Mouse (Mus musculus) liver, embryonic 12.5 days (tissue): ENCODE results near the gene Sh3glb2. TPM values are rescaled to one million over a fixed set of nuclear protein-coding genes. Genes with fewer than 3 reads are reported as not detected.

Experiments used
- ATAC-seq: fragments of 200-750 bp; cut with Nextera tagmentation; 2 replicates; pipeline ENCODE4 v1.8.0; 2017; ENCODE audit warnings: moderate number of reproducible peaks, mild to moderate bottlenecking, moderate library complexity
- H3K27ac ChIP-seq: fragments of 300-500 bp; sonication (generic); 2 replicates; pipeline ENCODE4 v1.5.1; 2016; ENCODE audit warnings: mild to moderate bottlenecking
- H3K27me3 ChIP-seq: fragments of 300-500 bp; sonication (generic); replicated peaks from 2 replicates; pipeline ENCODE4 v1.6.1; 2016; ENCODE audit warnings: mild to moderate bottlenecking, moderate library complexity
- H3K36me3 ChIP-seq: fragments of 300-500 bp; sonication (generic); 2 replicates; pipeline ENCODE4 v1.6.1; 2016; ENCODE audit warnings: mild to moderate bottlenecking, moderate library complexity
- H3K4me1 ChIP-seq: fragments of 300-500 bp; sonication (generic); 2 replicates; pipeline ENCODE4 v1.6.1; 2016
- H3K4me2 ChIP-seq: fragments of 300-500 bp; sonication (generic); 2 replicates; pipeline ENCODE4 v1.6.1; 2016; ENCODE audit warnings: mild to moderate bottlenecking, moderate library complexity
- H3K4me3 ChIP-seq: fragments of 300-500 bp; sonication (generic); 2 replicates; pipeline ENCODE4 v1.5.1; 2016; ENCODE audit warnings: mild to moderate bottlenecking, moderate library complexity
- H3K9ac ChIP-seq: fragments of 300-500 bp; sonication (generic); 2 replicates; pipeline ENCODE4 v1.6.1; 2016; ENCODE audit warnings: mild to moderate bottlenecking, moderate library complexity
- H3K9me3 ChIP-seq: fragments of 300-500 bp; sonication (generic); replicated peaks from 2 replicates; pipeline ENCODE4 v1.6.1; 2016; ENCODE audit warnings: mild to moderate bottlenecking, moderate library complexity
- WGBS: fragments of 180-500 bp; shearing (Covaris S2); methylation state at CpG from one replicate; pipeline ENCODE4 v1.1.7; 2016; ENCODE audit not compliant: insufficient replicate concordance; 5-methylcytosine and 5-hydroxymethylcytosine counted together
- microRNA-seq: library from miRNA; unstranded; fragments of <30 nt; microRNA quantifications from one replicate; pipeline ENCODE4, GENCODE M21; 2017
- polyA plus RNA-seq: library from polyadenylated mRNA; unstranded; fragments of >200 nt; fragmentation: Nextera tagmentation; extraction: Ambion mirVana; gene quantifications from 2 replicates; pipeline ENCODE4 v1.2.1, GENCODE M21; 2016

Gene Sh3glb2
- polyA plus RNA-seq, 1 experiment from 2014 or later = 33.7 TPM

DNA sequence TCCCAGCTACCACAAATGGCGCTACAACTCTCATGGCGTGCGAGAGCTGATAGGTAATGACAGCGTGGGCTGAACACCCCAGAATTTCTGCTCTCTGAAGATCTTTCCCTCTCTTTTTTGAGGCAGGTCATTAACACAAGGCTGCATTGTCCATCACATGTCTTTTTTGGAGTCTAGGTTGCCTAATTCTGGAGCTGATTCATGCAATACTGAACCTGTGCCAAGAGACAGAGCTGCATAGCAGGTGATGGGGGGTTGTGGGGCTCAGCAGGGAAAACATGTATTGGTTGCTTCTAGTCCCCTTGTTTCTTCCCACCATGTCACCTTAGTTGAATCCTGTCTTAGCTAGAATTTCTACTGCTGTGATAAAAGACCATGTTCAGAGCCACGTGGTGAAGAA is 33.8 kb downstream of the Sh3glb2 start:
- WGBS = 89% methylated on average over 5 of the region's 5 CpGs
- Histone ChIP-seq H3K36me3 (peaks cover 98% of the 10 kb centered on the region), H3K4me2 (no peak overlapping the region), H3K27me3 (no peaks in the 10 kb centered on the region), H3K9me3 (no peaks in the 10 kb centered on the region), H3K27ac (no peak overlapping the region), H3K4me1 (no peaks in the 10 kb centered on the region), H3K4me3 (no peak overlapping the region), H3K9ac (no peak overlapping the region)
- no peak for ATAC-seq

DNA sequence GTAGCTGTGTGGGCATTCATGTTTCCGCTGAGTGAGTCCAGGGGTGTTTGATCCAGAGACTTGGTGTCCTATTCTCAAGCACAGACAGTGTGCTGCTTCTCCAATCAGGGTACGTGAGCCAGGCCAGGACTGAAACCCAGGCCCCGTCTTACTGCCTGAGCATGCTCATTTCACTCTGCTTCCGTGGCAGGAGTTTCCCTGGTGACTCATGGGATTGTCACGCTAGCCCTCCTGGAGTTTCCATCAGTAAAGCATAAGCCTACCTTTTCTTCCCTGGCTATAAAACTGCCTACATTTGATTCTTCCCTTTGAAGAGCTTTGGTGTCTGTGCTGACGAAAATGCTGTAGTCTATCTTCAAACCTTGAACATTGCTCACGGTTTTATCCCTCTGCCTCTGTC is 36.0 kb downstream of the Sh3glb2 start:
- Histone ChIP-seq H3K27me3 (no peaks in the 10 kb centered on the region), H3K9ac (no peak overlapping the region), H3K4me1 (no peaks in the 10 kb centered on the region), H3K4me3 (no peak overlapping the region), H3K9me3 (no peaks in the 10 kb centered on the region), H3K4me2 (no peak overlapping the region), H3K27ac (no peak overlapping the region), H3K36me3 (peaks cover 98% of the 10 kb centered on the region)
- no peak for ATAC-seq
- WGBS = 83% methylated on average over 7 of the region's 7 CpGs

DNA sequence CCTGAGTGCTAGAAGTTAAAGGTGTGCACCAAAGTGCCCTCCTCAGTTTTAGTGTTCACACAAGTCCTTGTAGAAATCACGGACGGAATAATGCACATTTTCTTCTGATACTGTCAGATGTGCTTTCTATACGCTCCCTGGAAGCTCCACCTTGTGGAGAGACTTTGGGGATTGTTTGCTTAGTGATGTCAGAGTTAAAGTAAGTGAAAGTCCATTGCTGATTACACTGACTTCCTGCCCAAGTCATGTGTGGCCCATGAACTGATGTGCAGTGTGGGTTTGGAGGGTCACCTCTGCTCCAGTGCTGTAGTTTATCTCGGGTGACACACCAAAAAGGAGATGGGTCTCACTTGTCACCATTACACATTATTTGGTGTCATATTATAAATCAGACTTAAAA is 39.9 kb downstream of the Sh3glb2 start:
- peaks cover 98% of the 10 kb centered on the region for H3K36me3 ChIP-seq
- peak overlapping the region; percentile 70 for H3K27ac ChIP-seq
- no peaks in the 10 kb centered on the region for H3K4me1 ChIP-seq
- no peaks in the 10 kb centered on the region for H3K9me3 ChIP-seq
- no peaks in the 10 kb centered on the region for H3K27me3 ChIP-seq
- no peak overlapping the region for H3K4me3 ChIP-seq
- no peak overlapping the region for H3K9ac ChIP-seq
- WGBS = 77% methylated on average over 4 of the region's 4 CpGs
- H3K4me2 ChIP-seq = no peak overlapping the region
- peak; percentile 55; the same call in 1 of the 2 replicates for ATAC-seq

GRCm38 (mm10) chr2:30316955-30317354 is 42.2 kb downstream of the Sh3glb2 start:
- no peak overlapping the region for H3K9ac ChIP-seq
- H3K27me3 ChIP-seq = no peaks in the 10 kb centered on the region
- no peak overlapping the region for H3K4me2 ChIP-seq
- 89% methylated on average over 5 of the region's 5 CpGs for WGBS
- H3K4me1 ChIP-seq = no peaks in the 10 kb centered on the region
- no peak for ATAC-seq
- no peak overlapping the region for H3K4me3 ChIP-seq
- H3K27ac ChIP-seq = no peak overlapping the region
- H3K36me3 ChIP-seq = peaks cover 98% of the 10 kb centered on the region
- H3K9me3 ChIP-seq = no peaks in the 10 kb centered on the region

DNA sequence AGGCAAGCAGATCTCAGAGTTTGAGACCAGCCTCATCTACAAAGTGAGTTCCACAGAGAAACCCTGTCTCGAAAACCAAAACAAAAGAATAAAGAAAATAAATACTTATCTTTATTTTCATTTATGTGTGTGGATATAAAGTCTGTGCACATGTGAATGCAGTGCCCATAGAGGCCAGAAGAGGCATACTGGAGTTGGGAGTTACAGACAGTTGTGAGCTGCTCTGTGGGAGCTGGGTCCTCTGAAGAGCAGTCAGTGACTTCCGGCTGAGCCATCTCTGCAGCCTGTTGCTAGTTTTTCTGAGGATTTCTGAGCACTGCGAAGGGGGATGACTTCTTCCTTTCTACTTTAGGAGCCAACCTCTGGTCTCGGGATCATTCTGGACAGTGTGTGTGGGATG is 43.0 kb downstream of the Sh3glb2 start:
- no peak overlapping the region for H3K4me3 ChIP-seq
- H3K4me1 ChIP-seq = no peaks in the 10 kb centered on the region
- no peak overlapping the region for H3K27ac ChIP-seq
- no peak overlapping the region for H3K9ac ChIP-seq
- H3K4me2 ChIP-seq = no peak overlapping the region
- no peak for ATAC-seq
- peaks cover 97% of the 10 kb centered on the region for H3K36me3 ChIP-seq
- no peaks in the 10 kb centered on the region for H3K9me3 ChIP-seq
- WGBS = 89% methylated on average over 4 of the region's 4 CpGs
- H3K27me3 ChIP-seq = no peaks in the 10 kb centered on the region

DNA sequence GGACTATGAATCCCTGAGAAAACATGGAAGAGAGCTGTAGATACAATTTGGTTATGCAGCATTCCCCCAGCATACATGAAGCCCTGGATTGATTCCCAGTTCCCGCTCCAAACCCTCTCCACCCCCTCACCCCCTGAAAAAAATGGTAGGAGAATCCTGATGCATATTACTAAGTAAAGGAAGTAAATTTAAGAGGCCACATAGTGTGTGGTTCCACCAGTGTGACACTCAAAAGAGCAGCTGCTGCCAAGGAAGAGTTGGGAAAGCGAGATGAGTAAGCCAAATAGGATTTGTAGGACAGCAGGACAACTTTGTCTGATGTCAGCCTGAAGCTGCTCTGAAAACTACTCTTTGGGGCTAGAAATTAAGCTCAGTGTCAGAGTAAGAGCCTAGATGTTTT is 47.7 kb downstream of the Sh3glb2 start:
- no peaks in the 10 kb centered on the region for H3K9me3 ChIP-seq
- ATAC-seq = no peak
- peaks cover 13% of the 10 kb centered on the region for H3K4me1 ChIP-seq
- no peak overlapping the region for H3K4me3 ChIP-seq
- H3K27ac ChIP-seq = no peak overlapping the region
- WGBS = 71% methylated on average over 2 of the region's 2 CpGs
- H3K9ac ChIP-seq = no peak overlapping the region
- H3K36me3 ChIP-seq = peaks cover 98% of the 10 kb centered on the region
- no peak overlapping the region for H3K4me2 ChIP-seq
- no peaks in the 10 kb centered on the region for H3K27me3 ChIP-seq

DNA sequence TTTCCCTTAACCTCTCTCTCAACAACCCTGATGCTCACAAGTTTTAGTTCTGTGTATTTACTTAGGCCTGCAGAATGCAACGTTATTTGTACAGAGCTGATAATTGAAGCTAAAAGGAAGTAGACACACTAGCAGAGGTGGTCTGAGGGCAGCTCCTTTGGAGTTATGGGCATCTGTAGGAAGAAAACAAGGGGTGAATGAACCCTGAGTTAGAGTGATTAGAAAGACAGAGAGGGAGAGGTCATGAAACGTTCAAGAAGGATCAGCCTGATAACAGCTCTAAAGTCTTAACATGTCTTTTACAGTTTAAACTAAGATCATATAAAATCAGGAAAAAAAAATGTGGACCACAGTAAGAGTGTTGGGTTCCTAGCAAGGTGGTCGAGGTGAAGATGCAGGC is 49.8 kb downstream of the Sh3glb2 start:
- WGBS = 53% methylated on average over 3 of the region's 3 CpGs
- H3K4me2 ChIP-seq = no peak overlapping the region
- H3K27ac ChIP-seq = no peak overlapping the region
- peaks cover 98% of the 10 kb centered on the region for H3K36me3 ChIP-seq
- no peaks in the 10 kb centered on the region for H3K9me3 ChIP-seq
- H3K27me3 ChIP-seq = no peaks in the 10 kb centered on the region
- H3K9ac ChIP-seq = no peak overlapping the region; the same call in 1 of the 2 replicates
- no peak overlapping the region for H3K4me3 ChIP-seq
- H3K4me1 ChIP-seq = peaks cover 13% of the 10 kb centered on the region
- peak; percentile 24; the same call in 1 of the 2 replicates for ATAC-seq

- Histone ChIP-seq H3K4me1 (peaks cover 13% of the 10 kb centered on the region), H3K36me3 (peaks cover 100% of the 10 kb centered on the region), H3K9me3 (no peaks in the 10 kb centered on the region), H3K9ac (no peak overlapping the region), H3K4me3 (no peak overlapping the region), H3K27me3 (no peaks in the 10 kb centered on the region), H3K4me2 (no peak overlapping the region), H3K27ac (no peak overlapping the region)
- ATAC-seq = no peak
- WGBS = 88% methylated on average over 7 of the region's 7 CpGs
These were observed 53.0 kb downstream of the Sh3glb2 start for GRCm38 (mm10) chr2:30306087-30306486.

- WGBS = 82% methylated on average over 5 of the region's 5 CpGs
- Histone ChIP-seq H3K27ac (no peak overlapping the region), H3K4me3 (no peak overlapping the region), H3K36me3 (peaks cover 95% of the 10 kb centered on the region), H3K27me3 (no peaks in the 10 kb centered on the region), H3K4me2 (no peak overlapping the region), H3K9ac (no peak overlapping the region), H3K4me1 (no peaks in the 10 kb centered on the region), H3K9me3 (no peaks in the 10 kb centered on the region)
- no peak for ATAC-seq
These were observed 59.2 kb downstream of the Sh3glb2 start for GRCm38 (mm10) chr2:30299966-30300365.

DNA sequence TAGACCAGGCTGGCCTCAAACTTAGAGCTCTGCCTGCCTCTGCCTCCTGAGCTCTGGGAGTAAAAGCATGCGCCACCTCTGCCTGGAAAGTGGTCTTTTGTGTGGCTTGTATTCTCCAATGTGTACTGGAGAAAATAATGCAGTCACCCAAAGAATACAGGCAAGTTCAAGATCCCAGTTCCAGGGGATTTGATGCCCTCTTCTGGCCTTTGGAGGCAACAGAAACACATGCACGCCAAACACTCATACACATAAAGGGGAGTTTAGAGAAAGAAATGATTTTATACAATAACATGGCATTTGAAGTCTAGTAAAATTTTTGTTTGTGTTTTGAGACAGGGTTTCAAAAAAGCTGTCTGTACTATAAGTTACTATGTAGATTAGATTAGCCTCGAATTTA is 59.6 kb downstream of the Sh3glb2 start:
- H3K27me3 ChIP-seq = no peaks in the 10 kb centered on the region
- no peak overlapping the region for H3K9ac ChIP-seq
- peaks cover 93% of the 10 kb centered on the region for H3K36me3 ChIP-seq
- no peaks in the 10 kb centered on the region for H3K4me1 ChIP-seq
- 68% methylated on average over 3 of the region's 3 CpGs for WGBS
- no peak overlapping the region for H3K4me2 ChIP-seq
- H3K9me3 ChIP-seq = no peaks in the 10 kb centered on the region
- ATAC-seq = no peak
- no peak overlapping the region for H3K4me3 ChIP-seq
- H3K27ac ChIP-seq = no peak overlapping the region

Small RNAs within 50 kb of the gene (microRNA-seq; reads per million reads assigned to microRNA genes)
- gene Gm47292 = not detected

Other genes starting within 250 kb of the Sh3glb2 start
- gene Zer1, start 234.8 kb downstream of the Sh3glb2 start, polyA plus RNA-seq = 4.3 and 4.4 TPM in 2 replicates
- gene Tbc1d13, start 225.6 kb downstream of the Sh3glb2 start, polyA plus RNA-seq = 2.9 and 3.3 TPM in 2 replicates
- gene Endog, start 187.8 kb downstream of the Sh3glb2 start, polyA plus RNA-seq = 23.0 and 23.3 TPM in 2 replicates
- 54.4 and 55.1 TPM in 2 replicates for gene Spout1, start 180.9 kb downstream of the Sh3glb2 start, polyA plus RNA-seq
- 11.3 and 11.4 TPM in 2 replicates for gene Kyat1, start 153.5 kb downstream of the Sh3glb2 start, polyA plus RNA-seq
- 12.8 and 13.9 TPM in 2 replicates for gene Lrrc8a, start 121.6 kb downstream of the Sh3glb2 start, polyA plus RNA-seq
- 0.11 and 0.12 TPM in 2 replicates for gene Gm28035, start 118.8 kb downstream of the Sh3glb2 start, polyA plus RNA-seq
- 6.9 and 7.4 TPM in 2 replicates for gene Phyhd1, start 93.1 kb downstream of the Sh3glb2 start, polyA plus RNA-seq
- gene Gm28038, start 78.3 kb downstream of the Sh3glb2 start, polyA plus RNA-seq = not detected in 2 replicates
- 15.5 and 17.5 TPM in 2 replicates for gene Dolk, start 73.0 kb downstream of the Sh3glb2 start, polyA plus RNA-seq
- gene Nup188, start 72.9 kb downstream of the Sh3glb2 start, polyA plus RNA-seq = 23.9 and 25.8 TPM in 2 replicates
- 12.7 and 13.6 TPM in 2 replicates for gene Miga2, start 4.9 kb upstream of the Sh3glb2 start, polyA plus RNA-seq
- 23.5 and 24.3 TPM in 2 replicates for gene Dolpp1, start 32.9 kb upstream of the Sh3glb2 start, polyA plus RNA-seq
- gene Crat, start 56.5 kb upstream of the Sh3glb2 start, polyA plus RNA-seq = 26.0 and 28.6 TPM in 2 replicates
- gene Ptpa, start 56.7 kb upstream of the Sh3glb2 start, polyA plus RNA-seq = 168 and 173 TPM in 2 replicates
- gene Ier5l, start 114.9 kb upstream of the Sh3glb2 start, polyA plus RNA-seq = 0.44 and 0.59 TPM in 2 replicates
- gene Cstad, start 235.7 kb upstream of the Sh3glb2 start, polyA plus RNA-seq = 0.31 TPM in 1 of 2 replicates, not detected in the other